Mouse (Mus musculus) liver, embryonic 13.5 days (tissue): ENCODE data around the gene 9130019O22Rik. TPM values are rescaled to one million over a fixed set of nuclear protein-coding genes. Genes with fewer than 3 reads are reported as not detected.

Source experiments
- ATAC-seq: fragments of 200-750 bp; cut with Nextera tagmentation; 2 replicates; pipeline ENCODE4 v1.8.0; 2017; ENCODE audit warnings: low read depth, mild to moderate bottlenecking, moderate number of reproducible peaks, moderate library complexity
- DNase-seq: peaks from one replicate; pipeline ENCODE4 v3.0.0; 2022
- H3K27ac ChIP-seq: fragments of 300-500 bp; sonication (generic); 2 replicates; pipeline ENCODE4 v1.5.1; 2015; ENCODE audit warnings: moderate library complexity, mild to moderate bottlenecking, inconsistent platforms
- H3K27me3 ChIP-seq: fragments of 300-500 bp; sonication (generic); 2 replicates; pipeline ENCODE4 v1.6.1; 2015; ENCODE audit warnings: mild to moderate bottlenecking, inconsistent platforms
- H3K36me3 ChIP-seq: fragments of 300-500 bp; sonication (generic); 2 replicates; pipeline ENCODE4 v1.6.1; 2015; ENCODE audit warnings: mild to moderate bottlenecking, inconsistent platforms
- H3K4me1 ChIP-seq: fragments of 300-500 bp; sonication (generic); replicated peaks from 2 replicates; pipeline ENCODE4 v1.6.1; 2015; ENCODE audit warnings: inconsistent platforms
- H3K4me2 ChIP-seq: fragments of 300-500 bp; sonication (generic); 2 replicates; pipeline ENCODE4 v1.6.1; 2015; ENCODE audit warnings: inconsistent platforms, mild to moderate bottlenecking, moderate library complexity
- H3K4me3 ChIP-seq: fragments of 300-500 bp; sonication (generic); replicated peaks from 2 replicates; pipeline ENCODE4 v1.5.1; 2015; ENCODE audit warnings: mild to moderate bottlenecking, inconsistent platforms
- H3K9ac ChIP-seq: fragments of 300-500 bp; sonication (generic); 2 replicates; pipeline ENCODE4 v1.6.1; 2015; ENCODE audit warnings: mild to moderate bottlenecking, inconsistent platforms
- H3K9me3 ChIP-seq: fragments of 300-500 bp; sonication (generic); replicated peaks from 2 replicates; pipeline ENCODE4 v1.6.1; 2016; ENCODE audit warnings: inconsistent platforms
- WGBS: fragments of 180-500 bp; shearing (Covaris S2); methylation state at CpG from one replicate; pipeline ENCODE4 v1.1.7; 2015; ENCODE audit not compliant: insufficient replicate concordance; 5-methylcytosine and 5-hydroxymethylcytosine counted together
- polyA plus RNA-seq: library from polyadenylated mRNA; unstranded; fragments of >200 nt; fragmentation: Nextera tagmentation; extraction: Ambion mirVana; gene quantifications from 2 replicates; pipeline ENCODE4 v1.2.1, GENCODE M21; 2015

The 9130019O22Rik gene
- polyA plus RNA-seq, 1 experiment from 2014 or later = 1.4 TPM

DNA sequence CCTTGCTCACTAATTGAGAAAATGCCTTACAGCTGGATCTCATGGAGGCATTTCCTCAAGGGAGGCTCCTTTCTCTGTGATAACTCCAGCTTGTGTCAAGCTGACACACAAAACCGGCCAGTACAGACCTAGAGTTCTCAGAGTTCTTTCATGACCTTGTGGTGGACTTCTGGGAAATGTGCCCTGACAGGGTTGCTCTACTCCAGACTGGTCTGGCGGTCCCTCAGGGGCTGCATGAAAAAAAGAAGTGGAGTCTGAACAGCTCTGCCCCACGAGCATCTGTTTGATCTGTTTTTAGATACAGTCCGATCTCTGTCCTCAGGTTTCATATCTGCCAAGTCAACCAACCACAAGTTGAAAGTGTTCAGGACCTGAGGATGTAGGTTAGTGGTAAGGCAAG lies 49.3 kb downstream of the 9130019O22Rik start:
- peaks cover 3% of the 10 kb centered on the region; the same call in 1 of the 2 replicates for H3K4me1 ChIP-seq
- H3K36me3 ChIP-seq = no peaks in the 10 kb centered on the region
- no peak overlapping the region for H3K9ac ChIP-seq
- DNase-seq (no peak), ATAC-seq (no peak)
- 28% methylated on average over 4 of the region's 4 CpGs for WGBS
- H3K4me3 ChIP-seq = no peak overlapping the region
- no peak overlapping the region for H3K27ac ChIP-seq
- H3K9me3 ChIP-seq = no peaks in the 10 kb centered on the region
- no peaks in the 10 kb centered on the region for H3K27me3 ChIP-seq
- H3K4me2 ChIP-seq = no peak overlapping the region

DNA sequence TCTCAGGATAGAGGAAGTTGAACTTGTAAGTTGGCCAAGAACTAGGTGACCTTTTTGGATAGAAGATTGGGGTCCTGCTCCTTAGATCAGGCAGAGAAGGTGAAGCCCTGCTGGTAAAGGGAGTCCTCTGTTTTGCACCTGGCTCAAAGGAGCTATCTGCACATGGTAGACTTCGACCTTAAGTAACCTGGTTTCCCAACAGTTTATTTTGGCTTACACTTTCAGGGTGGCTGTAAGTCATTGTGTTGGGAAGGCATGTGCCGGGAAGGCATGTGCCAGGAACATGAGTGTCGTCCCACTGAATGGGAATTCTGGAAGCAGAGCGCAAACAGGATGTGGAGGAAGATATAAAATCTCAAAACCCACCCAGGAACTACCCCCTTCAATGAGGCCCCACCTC lies 51.4 kb downstream of the 9130019O22Rik start:
- H3K36me3 ChIP-seq = no peaks in the 10 kb centered on the region

DNA sequence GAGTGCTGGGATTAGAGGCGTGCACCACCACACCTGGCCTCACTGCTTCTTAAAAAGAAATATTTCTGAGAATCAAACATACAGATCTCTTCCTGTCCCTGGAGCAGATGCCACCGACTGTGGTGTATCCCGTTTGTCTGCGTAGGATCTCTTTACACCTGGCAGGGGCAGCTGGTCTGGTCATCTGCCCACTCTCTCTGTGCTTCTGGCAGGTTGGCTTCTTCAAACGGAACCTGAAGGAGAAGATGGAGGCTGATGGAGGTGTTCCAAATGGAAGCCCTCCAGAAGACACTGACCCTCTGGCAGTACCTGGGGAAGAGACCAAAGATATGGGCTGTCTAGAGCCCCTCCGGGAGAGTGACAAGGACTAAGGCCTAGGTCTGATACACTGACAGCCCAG lies 53.7 kb downstream of the 9130019O22Rik start:
- H3K27ac ChIP-seq = no peak overlapping the region
- no peaks in the 10 kb centered on the region for H3K27me3 ChIP-seq
- H3K4me1 ChIP-seq = no peaks in the 10 kb centered on the region
- no peak overlapping the region for H3K4me3 ChIP-seq
- DNase-seq = no peak
- H3K9me3 ChIP-seq = no peaks in the 10 kb centered on the region
- H3K36me3 ChIP-seq = no peaks in the 10 kb centered on the region
- H3K9ac ChIP-seq = no peak overlapping the region
- H3K4me2 ChIP-seq = no peak overlapping the region
- 75% methylated on average over 6 of the region's 6 CpGs for WGBS
- ATAC-seq = no peak

More for the DNA sequence above, 51.4 kb downstream of the 9130019O22Rik start:
- H3K27me3 ChIP-seq = no peaks in the 10 kb centered on the region
- ATAC-seq (no peak), DNase-seq (no peak)
- no peak overlapping the region for H3K4me2 ChIP-seq
- no peak overlapping the region for H3K9ac ChIP-seq
- H3K4me1 ChIP-seq = no peaks in the 10 kb centered on the region
- H3K4me3 ChIP-seq = no peak overlapping the region
- 70% methylated on average over 4 of the region's 4 CpGs for WGBS
- H3K27ac ChIP-seq = no peak overlapping the region
- no peaks in the 10 kb centered on the region for H3K9me3 ChIP-seq

Other genes starting within 250 kb of the 9130019O22Rik start
- 8.2 and 8.7 TPM in 2 replicates for gene Spn, start 249.3 kb downstream of the 9130019O22Rik start, polyA plus RNA-seq
- 27.1 and 32.1 TPM in 2 replicates for gene Cd2bp2, start 191.1 kb downstream of the 9130019O22Rik start, polyA plus RNA-seq
- 15.8 and 15.9 TPM in 2 replicates for gene Tbc1d10b, start 178.7 kb downstream of the 9130019O22Rik start, polyA plus RNA-seq
- 42.7 and 46.8 TPM in 2 replicates for gene Mylpf, start 178.3 kb downstream of the 9130019O22Rik start, polyA plus RNA-seq
- gene Zfp553, start 154.1 kb downstream of the 9130019O22Rik start, polyA plus RNA-seq = 8.3 and 9.0 TPM in 2 replicates
- 9.7 and 9.8 TPM in 2 replicates for gene Sept1, start 154.0 kb downstream of the 9130019O22Rik start, polyA plus RNA-seq
- 19.0 and 20.6 TPM in 2 replicates for gene Zfp771, start 142.9 kb downstream of the 9130019O22Rik start, polyA plus RNA-seq
- gene Dctpp1, start 126.5 kb downstream of the 9130019O22Rik start, polyA plus RNA-seq = 134 and 136 TPM in 2 replicates
- gene Sephs2, start 113.1 kb downstream of the 9130019O22Rik start, polyA plus RNA-seq = 138 and 169 TPM in 2 replicates
- gene Itgal, start 90.9 kb downstream of the 9130019O22Rik start, polyA plus RNA-seq = 4.1 and 5.2 TPM in 2 replicates
- 3.1 and 3.5 TPM in 2 replicates for gene Zfp768, start 41.6 kb downstream of the 9130019O22Rik start, polyA plus RNA-seq
- 1.7 and 2.1 TPM in 2 replicates for gene Zfp747, start 11.1 kb downstream of the 9130019O22Rik start, polyA plus RNA-seq
- 1.3 and 1.4 TPM in 2 replicates for gene E430018J23Rik, start 6.5 kb upstream of the 9130019O22Rik start, polyA plus RNA-seq
- 1.1 and 1.8 TPM in 2 replicates for gene Zfp764, start 19.7 kb upstream of the 9130019O22Rik start, polyA plus RNA-seq
- gene Zfp688, start 34.9 kb upstream of the 9130019O22Rik start, polyA plus RNA-seq = 9.1 and 10.4 TPM in 2 replicates
- gene Zfp689, start 62.0 kb upstream of the 9130019O22Rik start, polyA plus RNA-seq = 2.2 and 2.4 TPM in 2 replicates
- 19.4 and 24.0 TPM in 2 replicates for gene Prr14, start 72.4 kb upstream of the 9130019O22Rik start, polyA plus RNA-seq
- gene Fbrs, start 92.0 kb upstream of the 9130019O22Rik start, polyA plus RNA-seq = 3.6 and 3.7 TPM in 2 replicates
- gene Srcap, start 124.8 kb upstream of the 9130019O22Rik start, polyA plus RNA-seq = 12.6 and 14.5 TPM in 2 replicates
- gene Gm42715, start 132.4 kb upstream of the 9130019O22Rik start, polyA plus RNA-seq = 6.1 TPM in 2 replicates
- gene Tmem265, start 174.2 kb upstream of the 9130019O22Rik start, polyA plus RNA-seq = 3.3 and 4.0 TPM in 2 replicates
- 19.3 and 20.2 TPM in 2 replicates for gene Phkg2, start 186.2 kb upstream of the 9130019O22Rik start, polyA plus RNA-seq
- gene Ccdc189, start 201.4 kb upstream of the 9130019O22Rik start, polyA plus RNA-seq = 7.3 TPM in 2 replicates
- gene Rnf40, start 201.6 kb upstream of the 9130019O22Rik start, polyA plus RNA-seq = 18.8 and 25.3 TPM in 2 replicates
- gene Zfp629, start 228.6 kb upstream of the 9130019O22Rik start, polyA plus RNA-seq = 1.6 and 1.8 TPM in 2 replicates